Mouse (Mus musculus) NIH3T3 (cell line): ENCODE measurements around the gene 1700025G04Rik.
A peak's percentile ranks its signal among the peaks of the same experiment; 100 is the strongest.

Experiments used
- DNase-seq: peaks from one replicate; pipeline ENCODE4 v3.0.0-alpha.2; 2012; ENCODE audit warnings: low read depth

The 1700025G04Rik gene

GRCm38 (mm10) chr1:151899964-151900363, 190.0 kb downstream of the 1700025G04Rik start:
- DNase-seq = no peak

DNA sequence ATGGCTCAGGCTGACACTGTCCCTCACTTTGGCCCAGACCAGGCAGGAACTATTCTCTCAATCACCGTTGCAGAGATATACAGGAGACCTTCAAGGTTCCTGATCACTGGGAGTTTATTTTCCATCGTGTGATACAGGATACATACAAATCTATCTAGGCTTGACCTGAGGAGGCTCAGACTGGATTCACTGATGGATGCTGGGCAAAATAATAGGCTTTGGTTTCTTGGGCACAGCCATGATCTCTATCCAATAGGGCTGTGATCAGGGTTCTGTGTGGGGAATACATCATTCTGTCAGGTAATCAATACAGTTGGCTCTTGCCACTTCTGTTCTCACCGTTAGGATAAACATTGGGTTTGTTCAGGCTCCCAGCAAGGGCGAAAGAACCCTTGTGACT, 194.5 kb downstream of the 1700025G04Rik start:
- DNase-seq = no peak

- no peak for DNase-seq
Measured at GRCm38 (mm10) chr1:151893976-151894375, 195.9 kb downstream of the 1700025G04Rik start.

GRCm38 (mm10) chr1:151892008-151892407, 197.9 kb downstream of the 1700025G04Rik start:
- no peak for DNase-seq

DNA sequence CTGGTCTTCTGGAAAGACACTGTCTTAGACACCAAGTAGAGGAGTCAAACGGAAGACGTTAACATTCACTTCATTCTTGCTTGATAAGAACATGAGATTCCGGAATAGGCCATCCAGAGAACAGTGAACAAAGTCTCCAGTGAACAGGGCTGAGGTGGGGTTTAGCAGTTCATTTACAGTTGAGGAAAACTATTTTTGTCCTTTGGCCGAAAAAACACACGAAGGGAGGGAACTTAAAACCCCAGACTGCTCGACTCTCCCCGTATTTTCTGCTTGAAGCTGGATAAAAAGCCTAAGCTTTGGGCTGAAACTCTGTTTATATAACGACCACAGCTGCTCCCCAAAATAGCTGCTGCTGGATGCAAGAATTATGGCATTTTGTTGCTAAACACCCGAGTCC, 198.7 kb downstream of the 1700025G04Rik start:
- DNase-seq = no peak

DNA sequence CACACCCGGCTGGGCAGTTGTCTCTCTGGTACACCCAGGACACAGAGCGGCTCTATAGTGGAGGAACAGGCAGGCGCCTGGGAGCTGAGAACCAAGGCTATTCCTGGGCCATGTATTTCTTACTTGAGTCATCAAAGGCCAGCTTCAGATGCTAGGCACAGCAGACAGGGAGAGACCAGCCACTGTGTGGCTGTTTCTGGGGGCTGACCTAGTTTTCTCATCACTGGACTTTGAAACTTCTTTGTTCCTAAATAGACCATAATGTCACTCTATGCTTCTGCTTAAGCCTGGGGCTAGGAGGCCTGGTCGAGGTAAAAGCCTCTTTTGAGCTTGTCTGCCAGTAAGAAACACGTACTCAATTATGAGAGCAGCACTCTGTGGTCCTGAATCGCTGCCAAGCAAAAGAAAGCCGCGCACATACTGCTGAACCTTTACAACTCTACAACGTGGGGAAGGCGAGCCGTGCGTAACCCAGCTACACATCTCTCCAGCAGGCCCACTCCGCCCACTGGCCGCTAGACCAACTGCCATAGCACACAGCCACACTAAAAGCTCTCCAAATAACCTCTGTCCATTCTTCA, 199.8 kb downstream of the 1700025G04Rik start:
- peak; percentile 55 for DNase-seq

DNA sequence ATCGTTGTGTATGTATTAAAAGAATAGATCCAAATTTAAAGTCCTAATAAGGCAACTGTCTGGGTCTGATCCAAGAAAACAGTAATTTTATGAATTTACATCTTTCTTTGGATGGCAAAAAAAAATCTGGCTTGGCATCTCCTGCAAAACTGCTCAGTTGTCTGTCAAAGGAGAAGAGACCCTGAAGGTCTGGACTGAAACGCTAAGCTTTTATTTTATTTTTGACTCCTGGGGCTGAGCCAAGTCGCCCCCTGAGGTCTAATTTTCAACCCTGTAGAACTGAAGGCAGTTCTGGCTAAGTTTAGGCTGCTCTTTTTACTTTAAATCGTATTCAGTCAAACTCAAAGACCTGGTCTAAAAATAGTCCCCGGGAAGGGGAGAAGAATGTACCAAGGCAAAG, 202.3 kb downstream of the 1700025G04Rik start:
- DNase-seq = no peak

- no peak for DNase-seq
Measured at GRCm38 (mm10) chr1:151887126-151887525, 202.8 kb downstream of the 1700025G04Rik start.

- DNase-seq = no peak
Measured at GRCm38 (mm10) chr1:151886171-151886570, 203.8 kb downstream of the 1700025G04Rik start.

- no peak for DNase-seq
Measured at GRCm38 (mm10) chr1:151881253-151881652, 208.7 kb downstream of the 1700025G04Rik start.

DNA sequence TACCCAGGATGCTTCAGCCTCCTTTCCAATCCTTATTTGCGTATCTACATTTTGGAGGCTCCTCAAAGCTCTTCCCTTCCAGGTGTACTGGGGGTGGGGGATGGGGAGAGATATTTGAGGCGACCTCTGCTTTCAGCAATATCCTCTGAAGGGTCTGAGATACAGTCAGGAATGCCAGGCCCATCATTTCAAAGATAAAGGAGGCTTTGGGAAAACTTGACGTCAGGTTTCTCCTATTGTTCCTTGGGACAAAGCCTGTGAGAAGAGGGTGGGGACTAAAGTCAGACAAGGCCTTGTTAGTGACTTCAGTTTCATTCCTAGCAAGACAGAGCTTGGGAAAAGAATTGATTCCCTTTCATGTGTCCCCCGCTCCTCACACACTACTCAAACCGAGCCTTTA, 209.2 kb downstream of the 1700025G04Rik start:
- DNase-seq = no peak

GRCm38 (mm10) chr1:151879966-151880365, 210.0 kb downstream of the 1700025G04Rik start:
- no peak for DNase-seq

DNA sequence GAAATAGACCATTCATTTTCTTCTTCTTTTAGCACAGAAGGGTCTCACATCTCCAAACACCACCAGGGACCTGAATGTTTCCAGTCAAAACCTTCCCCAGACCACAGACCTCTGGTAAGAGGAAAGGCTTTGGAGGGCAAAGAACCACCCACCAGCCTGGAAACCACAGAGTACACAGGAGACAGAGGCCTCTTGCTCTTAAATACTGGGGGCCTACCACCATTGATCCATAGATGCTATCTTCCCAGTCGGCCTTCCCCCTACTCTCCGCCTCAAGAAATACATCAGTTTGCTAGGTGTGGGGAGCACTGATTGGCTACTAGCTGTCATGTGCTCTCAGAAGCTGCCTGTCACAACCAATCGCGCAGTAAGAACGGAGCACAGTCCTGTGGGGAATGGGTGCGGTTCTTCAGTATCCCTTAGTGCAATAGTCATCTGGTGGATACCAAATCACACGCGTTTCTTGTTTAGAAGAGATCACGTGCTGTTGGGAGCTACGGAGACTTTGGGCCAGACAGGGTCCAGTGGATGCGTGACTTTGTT, 210.5 kb downstream of the 1700025G04Rik start:
- no peak for DNase-seq

GRCm38 (mm10) chr1:151878411-151878810, 211.5 kb downstream of the 1700025G04Rik start:
- no peak for DNase-seq

GRCm38 (mm10) chr1:151872971-151873370, 217.0 kb downstream of the 1700025G04Rik start:
- peak; percentile 44 for DNase-seq

GRCm38 (mm10) chr1:151864326-151864725, 225.6 kb downstream of the 1700025G04Rik start:
- DNase-seq = no peak

- no peak for DNase-seq
Measured at GRCm38 (mm10) chr1:151863797-151864147, 226.2 kb downstream of the 1700025G04Rik start.

DNA sequence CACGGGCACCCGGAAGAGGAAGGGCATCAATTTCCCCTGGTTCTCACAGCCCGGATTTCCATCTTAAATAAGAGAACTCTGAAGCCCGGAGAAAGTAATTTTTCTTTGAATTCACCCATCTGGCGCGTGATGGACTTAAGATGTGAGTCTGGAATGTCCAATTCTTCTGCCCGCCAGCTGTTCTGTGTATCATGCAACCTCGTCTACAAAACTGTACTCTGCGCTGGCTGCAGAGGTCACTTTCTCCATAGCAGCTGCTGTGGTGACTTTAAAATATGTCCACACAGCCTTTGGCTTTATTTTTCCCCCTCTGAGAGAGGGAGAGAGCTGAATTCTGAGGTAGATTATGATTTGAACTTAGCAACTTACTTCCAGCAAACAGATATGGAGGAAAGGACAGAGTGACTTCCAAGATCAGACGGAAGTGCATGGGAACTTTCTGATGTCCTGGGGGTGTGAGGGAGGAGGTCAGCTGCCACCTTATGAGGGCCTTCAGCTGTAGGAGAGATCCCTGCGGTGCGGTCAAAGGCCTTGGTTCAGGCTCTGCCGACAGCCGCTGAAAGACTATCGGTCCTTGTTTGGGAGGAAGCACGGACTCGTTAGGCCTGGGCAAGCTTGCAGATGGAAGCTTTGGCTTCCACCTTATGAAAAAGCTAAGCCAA, 226.7 kb downstream of the 1700025G04Rik start:
- DNase-seq = no peak

GRCm38 (mm10) chr1:151862109-151862508, 227.8 kb downstream of the 1700025G04Rik start:
- no peak for DNase-seq

GRCm38 (mm10) chr1:151861334-151861995, 228.5 kb downstream of the 1700025G04Rik start:
- no peak for DNase-seq

GRCm38 (mm10) chr1:151858474-151858873, 231.5 kb downstream of the 1700025G04Rik start:
- DNase-seq = no peak

DNA sequence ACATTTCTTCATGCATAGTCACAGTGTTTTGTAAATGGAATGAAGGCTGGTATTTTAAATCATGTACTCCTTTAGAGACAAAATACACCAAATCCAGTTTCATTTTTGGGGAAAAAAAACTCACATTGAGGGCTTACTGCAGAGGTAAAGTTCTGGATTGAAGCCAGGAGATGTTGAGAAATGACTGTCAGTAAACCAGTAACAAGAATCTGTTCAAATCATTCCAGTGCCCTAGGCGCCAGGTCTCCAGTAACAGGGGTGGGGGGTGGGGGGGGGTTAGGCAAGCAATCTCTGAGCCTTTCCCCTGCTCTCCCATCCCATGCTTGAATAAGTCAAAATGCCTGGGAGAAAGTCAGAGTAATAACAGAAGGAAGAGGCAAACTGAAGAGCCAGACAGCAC, 234.4 kb downstream of the 1700025G04Rik start:
- peak; percentile 31 for DNase-seq

DNA sequence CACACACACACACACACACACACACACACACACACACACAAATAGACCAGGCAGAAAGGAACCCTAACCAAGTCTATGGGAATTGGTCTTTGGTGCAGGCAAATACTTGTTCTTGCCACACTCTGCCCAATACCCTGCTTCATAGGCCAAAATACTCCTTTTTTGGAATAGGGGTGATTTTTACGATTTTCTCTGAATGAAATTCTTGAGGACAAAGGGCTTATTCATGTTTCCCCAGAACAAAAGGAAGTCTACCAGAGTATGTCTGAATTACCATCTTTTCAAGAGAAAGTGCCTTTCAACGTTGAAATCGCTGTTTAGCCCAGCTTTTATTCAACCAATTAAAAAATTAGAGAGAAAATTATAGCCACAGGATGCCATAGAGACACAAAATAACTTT, 237.9 kb downstream of the 1700025G04Rik start:
- no peak for DNase-seq
